13 mouse cellular contexts compared by ENCODE assay signal in genomic region chr4:154974163-154974611, GRCm38 (mm10). TPM values are rescaled to one million over a fixed set of nuclear protein-coding genes. Genes with fewer than 3 reads are reported as not detected.
DNase-seq lines count a peak whose midpoint lies in the region.
"Had no signal": no experiment of that assay in that cellular context is flagged by ENCODE, and none has a peak within 500 bp of the region (broad histone marks: within the 10 kb centered on the region; RNA-seq: fewer than 3 reads in every experiment).

No protein-coding gene starts in this region.

- intact Hi-C loops in heart, postnatal 25 days (cut with DNase I), result no loop called here
- intact Hi-C loops in left cerebral cortex, postnatal 14 days (cut with DNase I), result no loop called here

- peak; percentile 58 to 69 for DNase-seq in cerebellum, postnatal 10 days
- DNase-seq in cerebellum, adult 11 months, result no peak
- DNase-seq in kidney, postnatal 14 days, result peak; percentile 45
- DNase-seq in kidney, postnatal 4 days, result no peak
- peak; percentile 70 for DNase-seq in gastrocnemius, adult 18-20 months (ENCODE audit: low spot score)
- peak; percentile 45 for DNase-seq in heart, postnatal 25 days (ENCODE audit: low spot score)
- DNase-seq in left cerebral cortex, postnatal 14 days (ENCODE audit: low spot score in 2 of 2), result no peak
- DNase-seq in thymus, postnatal 10 days (ENCODE audit: low spot score in 2 of 2), result no peak
- DNase-seq: cerebellum, adult 11-12 months; kidney, adult 9 months; layer of hippocampus, adult 9-11 months; thymus, adult 2 months had no signal

RNA-seq across cellular contexts. Expression of gene Pank4, which starts 10.3 kb away (rescaled TPM):
- total RNA-seq in gastrocnemius, adult 18-20 months (2021), result 10 to 100 TPM; 31.9 to 35.6 TPM
- 10 to 100 TPM; 45.6 to 46.4 TPM for total RNA-seq in heart, postnatal 25 days (2021)
- total RNA-seq in left cerebral cortex, postnatal 14 days (2021), result 10 to 100 TPM; 31.8 to 33.4 TPM

RNA-seq across cellular contexts. Expression of gene Hes5, which starts 13.5 kb away (rescaled TPM):
- not detected for total RNA-seq in gastrocnemius, adult 18-20 months (2021)
- total RNA-seq in heart, postnatal 25 days (2021), result under 1 TPM in 1 of 2 experiments, not detected in 1; 0.28 TPM
- total RNA-seq in left cerebral cortex, postnatal 14 days (2021), result 10 to 100 TPM; 32.6 to 48.7 TPM
- total RNA-seq: gastrocnemius, adult 8-10 months had no signal

RNA-seq across cellular contexts. Expression of gene Tnfrsf14, which starts 45.8 kb away (rescaled TPM):
- total RNA-seq in gastrocnemius, adult 18-20 months (2021), result 1 to 10 TPM; 1.3 to 1.9 TPM
- 1 to 10 TPM; 3.8 to 6.7 TPM for total RNA-seq in heart, postnatal 25 days (2021)
- 1 to 10 TPM; 1.3 to 1.6 TPM for total RNA-seq in left cerebral cortex, postnatal 14 days (2021)

Comparison
In these comparisons a context has a peak if more than half of its experiments do, and no peak if none do; other contexts are left out.
1. DNase-seq: peak in cerebellum, postnatal 10 days (2 of 2), kidney, postnatal 14 days (single experiment), gastrocnemius, adult 18-20 months (single experiment) and heart, postnatal 25 days (single experiment); none in cerebellum, adult 11 months (single experiment), kidney, postnatal 4 days (0 of 2), left cerebral cortex, postnatal 14 days (0 of 2) and thymus, postnatal 10 days (0 of 2).
2. RNA of gene Hes5, which starts 13.5 kb away (total RNA-seq): 32.6 to 48.7 TPM in left cerebral cortex, postnatal 14 days; not detected in gastrocnemius, adult 18-20 months and 0.28 TPM in heart, postnatal 25 days; every median in the first group is over 10 times any median in the second.